Mouse (Mus musculus) MEL (cell line): ENCODE data around the gene Lrpprc. TPM values are rescaled to one million over a fixed set of nuclear protein-coding genes. Genes with fewer than 3 reads are reported as not detected.

Source experiments
- DNase-seq: peaks from one replicate; pipeline ENCODE4 v3.0.0; 2011; ENCODE audit warnings: low read depth, low spot score
- H3K27ac ChIP-seq: 2 replicates; pipeline ENCODE4 v1.5.1; 2012; ENCODE audit warnings: low read depth, mild to moderate bottlenecking, control low read depth, low read length, moderate library complexity; ENCODE audit not compliant: control insufficient read depth
- H3K27me3 ChIP-seq, 2 experiments: fragments of 150-350 bp in 1 of 2; sonication (generic) in 1 of 2; 2 replicates each; pipeline ENCODE4 v1.6.1; 2012; ENCODE audit warnings: low read length in 2 of 2, mild to moderate bottlenecking in 2 of 2, improper control_type of control experiment in 1 of 2, moderate library complexity in 1 of 2; ENCODE audit not compliant: insufficient read depth in 2 of 2, control insufficient read depth in 1 of 2
- H3K36me3 ChIP-seq, 2 experiments: 2 replicates each; pipeline ENCODE4 v1.6.1; 2012 to 2014; ENCODE audit warnings: low read length in 2 of 2, improper control_type of control experiment in 1 of 2, inconsistent platforms in 1 of 2, mild to moderate bottlenecking in 1 of 2; ENCODE audit not compliant: insufficient read depth in 2 of 2, control insufficient read depth in 1 of 2
- H3K4me1 ChIP-seq, 2 experiments: fragments of 150-350 bp in 1 of 2; sonication (generic) in 1 of 2; 2 replicates each; pipeline ENCODE4 v1.6.1; 2012; ENCODE audit warnings: low read length in 2 of 2, improper control_type of control experiment in 1 of 2, mild to moderate bottlenecking in 1 of 2; ENCODE audit not compliant: insufficient read depth in 2 of 2, control insufficient read depth in 1 of 2
- H3K4me3 ChIP-seq, 2 experiments: fragments of 150-350 bp in 1 of 2; sonication (generic) in 1 of 2; 2 replicates each; pipeline ENCODE4 v1.5.1; 2012; ENCODE audit warnings: low read depth in 2 of 2, low read length in 2 of 2, mild to moderate bottlenecking in 2 of 2, moderate library complexity in 2 of 2, control low read depth in 1 of 2, improper control_type of control experiment in 1 of 2; ENCODE audit not compliant: control insufficient read depth in 1 of 2, insufficient read depth in 1 of 2
- H3K79me2 ChIP-seq: 2 replicates; pipeline ENCODE4 v1.6.1; 2012; ENCODE audit warnings: mild to moderate bottlenecking, low read length, moderate library complexity; ENCODE audit not compliant: control insufficient read depth, poor library complexity, insufficient read depth
- H3K9ac ChIP-seq: 2 replicates; pipeline ENCODE4 v1.6.1; 2012; ENCODE audit warnings: low read depth, mild to moderate bottlenecking, control low read depth, low read length, moderate library complexity; ENCODE audit not compliant: control insufficient read depth, poor library complexity, severe bottlenecking
- H3K9me3 ChIP-seq: fragments of 150-350 bp; sonication (generic); replicated peaks from 2 replicates; pipeline ENCODE4 v1.6.1; 2012; ENCODE audit warnings: mild to moderate bottlenecking, low read length, improper control_type of control experiment, moderate library complexity; ENCODE audit not compliant: insufficient read depth
- BHLHE40 ChIP-seq: IDR thresholded peaks from 2 replicates; pipeline ENCODE4 v1.6.1; 2012; ENCODE audit warnings: low read depth, mild to moderate bottlenecking, inconsistent platforms, low read length, improper control_type of control experiment, borderline replicate concordance
- CHD1 ChIP-seq: IDR thresholded peaks from 2 replicates; pipeline ENCODE4 v1.6.1; 2012; ENCODE audit warnings: low read depth, mild to moderate bottlenecking, inconsistent platforms, low read length, improper control_type of control experiment
- CTCF ChIP-seq, 3 experiments: IDR thresholded peaks in 2 of 3; conservative IDR thresholded peaks in 1 of 3; 2 replicates each; pipeline ENCODE4 v1.5.1; 2011 to 2012; ENCODE audit warnings: low read length in 3 of 3, low read depth in 2 of 3, mild to moderate bottlenecking in 2 of 3, improper control_type of control experiment in 1 of 3, inconsistent platforms in 1 of 3, mixed read lengths in 1 of 3, moderate library complexity in 1 of 3; ENCODE audit not compliant: control insufficient read depth in 1 of 3, insufficient read depth in 1 of 3, poor library complexity in 1 of 3, severe bottlenecking in 1 of 3
- ETS1 ChIP-seq: IDR thresholded peaks from 2 replicates; pipeline ENCODE4 v1.6.1; 2012; ENCODE audit warnings: low read depth, mild to moderate bottlenecking, inconsistent platforms, low read length, improper control_type of control experiment, moderate library complexity
- GABPA ChIP-seq: IDR thresholded peaks from 2 replicates; pipeline ENCODE4 v1.6.1; 2012; ENCODE audit warnings: low read depth, mild to moderate bottlenecking, inconsistent platforms, low read length, improper control_type of control experiment, moderate library complexity
- GATA1 ChIP-seq: IDR thresholded peaks from 2 replicates; pipeline ENCODE4 v1.6.1; 2011; ENCODE audit warnings: low read depth, low read length, improper control_type of control experiment
- JUND ChIP-seq: IDR thresholded peaks from 2 replicates; pipeline ENCODE4 v1.6.1; 2011; ENCODE audit warnings: low read depth, mild to moderate bottlenecking, improper control_type of control experiment, low read length
- MAFK ChIP-seq: IDR thresholded peaks from 2 replicates; pipeline ENCODE4 v1.6.1; 2011; ENCODE audit warnings: low read depth, mild to moderate bottlenecking, low read length, improper control_type of control experiment, borderline replicate concordance
- MAX ChIP-seq: IDR thresholded peaks from 2 replicates; pipeline ENCODE4 v1.6.1; 2011; ENCODE audit warnings: low read length, improper control_type of control experiment
- MEF2A ChIP-seq: IDR thresholded peaks from 2 replicates; pipeline ENCODE4 v1.6.1; 2014; ENCODE audit warnings: low read depth, mild to moderate bottlenecking, inconsistent platforms, low read length, improper control_type of control experiment; ENCODE audit not compliant: poor library complexity, insufficient replicate concordance, severe bottlenecking; ENCODE audit errors: extremely low read depth
- MYC ChIP-seq: IDR thresholded peaks from 2 replicates; pipeline ENCODE4 v1.6.1; 2011; ENCODE audit warnings: low read depth, mild to moderate bottlenecking, low read length, improper control_type of control experiment, moderate library complexity
- NELFE ChIP-seq: IDR thresholded peaks from 2 replicates; pipeline ENCODE4 v1.6.1; 2011; ENCODE audit warnings: low read depth, low read length, improper control_type of control experiment
- POLR2A ChIP-seq, 2 experiments: IDR thresholded peaks; 2 replicates each; pipeline ENCODE4 v1.6.1; 2011 to 2012; ENCODE audit warnings: low read length in 2 of 2, mild to moderate bottlenecking in 2 of 2, control low read depth in 1 of 2, improper control_type of control experiment in 1 of 2, low read depth in 1 of 2, moderate library complexity in 1 of 2; ENCODE audit not compliant: control insufficient read depth in 1 of 2, insufficient read depth in 1 of 2, poor library complexity in 1 of 2
- POLR2AphosphoS2 ChIP-seq: IDR thresholded peaks from 2 replicates; pipeline ENCODE4 v1.6.1; 2011; ENCODE audit warnings: low read length, improper control_type of control experiment
- RAD21 ChIP-seq: IDR thresholded peaks from 2 replicates; pipeline ENCODE4 v1.6.1; 2011; ENCODE audit warnings: mild to moderate bottlenecking, low read depth, low read length, improper control_type of control experiment
- SMC3 ChIP-seq: IDR thresholded peaks from 2 replicates; pipeline ENCODE4 v1.6.1; 2011; ENCODE audit warnings: low read depth, low read length, improper control_type of control experiment
- TAL1 ChIP-seq: IDR thresholded peaks from 2 replicates; pipeline ENCODE4 v1.6.1; 2012; ENCODE audit warnings: mild to moderate bottlenecking, inconsistent platforms, low read length, moderate library complexity, mixed read lengths
- TBP ChIP-seq: IDR thresholded peaks from 2 replicates; pipeline ENCODE4 v1.8.0; 2011; ENCODE audit warnings: low read depth, low read length, improper control_type of control experiment
- UBTF ChIP-seq: IDR thresholded peaks from 2 replicates; pipeline ENCODE4 v1.6.1; 2012; ENCODE audit warnings: low read depth, mild to moderate bottlenecking, inconsistent platforms, low read length, improper control_type of control experiment, moderate library complexity, borderline replicate concordance; ENCODE audit not compliant: insufficient read depth
- USF1 ChIP-seq: IDR thresholded peaks from 2 replicates; pipeline ENCODE4 v1.6.1; 2014; ENCODE audit warnings: low read depth, mild to moderate bottlenecking, inconsistent platforms, low read length, improper control_type of control experiment, moderate library complexity
- USF2 ChIP-seq, 2 experiments: IDR thresholded peaks; 2 replicates each; pipeline ENCODE4 v1.6.1; 2011 to 2012; ENCODE audit warnings: improper control_type of control experiment in 2 of 2, low read length in 2 of 2, borderline replicate concordance in 1 of 2, inconsistent platforms in 1 of 2, low read depth in 1 of 2, mild to moderate bottlenecking in 1 of 2; ENCODE audit not compliant: insufficient read depth in 1 of 2
- ZKSCAN1 ChIP-seq: IDR thresholded peaks from 2 replicates; pipeline ENCODE4 v1.6.1; 2012; ENCODE audit warnings: low read depth, mild to moderate bottlenecking, inconsistent platforms, low read length, improper control_type of control experiment, moderate library complexity
- ZMIZ1 ChIP-seq: IDR thresholded peaks from 2 replicates; pipeline ENCODE4 v1.6.1; 2012; ENCODE audit warnings: low read depth, mild to moderate bottlenecking, inconsistent platforms, low read length, improper control_type of control experiment, moderate library complexity
- ZNF384 ChIP-seq: IDR thresholded peaks from 2 replicates; pipeline ENCODE4 v1.6.1; 2012; ENCODE audit warnings: low read depth, mild to moderate bottlenecking, inconsistent platforms, low read length, improper control_type of control experiment
- polyA plus RNA-seq, 2 experiments: library from polyadenylated mRNA; stranded (reverse) in 1 of 2; unstranded in 1 of 2; fragments of >175 nt in 1 of 2; fragments of >200 nt in 1 of 2; gene quantifications; 2 replicates each; pipeline versions ENCODE4 v1.2.1 to v1.2.4; 2012; ENCODE audit warnings: low replicate concordance in 2 of 2, low read depth in 1 of 2; ENCODE audit not compliant: insufficient read length in 2 of 2, insufficient read depth in 1 of 2, missing spikeins in 1 of 2
- total RNA-seq: library from RNA; depleted of rRNA; stranded (reverse); fragments of 300-350 nt; gene quantifications from 2 replicates; pipeline ENCODE4 v1.2.3, GENCODE M21; 2012

Lrpprc gene
- total and polyA plus RNA-seq, 3 experiments = 82.6 to 204 (median 99.1) TPM

GRCm38 (mm10) chr17:84665691-84666090, 124.9 kb downstream of the Lrpprc start:
- Histone ChIP-seq H3K27me3 (no peaks in the 10 kb centered on the region), H3K9me3 (no peaks in the 10 kb centered on the region), H3K79me2 (no peaks in the 10 kb centered on the region), H3K4me1 (no peaks in the 10 kb centered on the region), H3K36me3 (no peaks in the 10 kb centered on the region), H3K9ac (no peak overlapping the region), H3K4me3 (no peak overlapping the region), H3K27ac (no peak overlapping the region)
- DNase-seq = no peak
- TF ChIP-seq POLR2A (IDR thresholded peaks at IDR 0.05; ENCODE audit: control insufficient read depth in 1 of 2, insufficient read depth in 1 of 2, low read depth in 1 of 2, low read length in 2 of 2, poor library complexity in 1 of 2) = no peak
- TF ChIP-seq SMC3 = no peak
- no peak for TF ChIP-seq RAD21
- TF ChIP-seq TBP = no peak
- no peak for TF ChIP-seq TAL1
- no peak for TF ChIP-seq USF1
- TF ChIP-seq ZNF384 = no peak
- TF ChIP-seq ZMIZ1 = no peak
- TF ChIP-seq GABPA = no peak
- no peak for TF ChIP-seq GATA1
- no peak for TF ChIP-seq ETS1
- no peak for TF ChIP-seq POLR2AphosphoS2
- no peak for TF ChIP-seq MAFK
- TF ChIP-seq NELFE = no peak
- TF ChIP-seq CHD1 = no peak
- no peak for TF ChIP-seq MYC

- Histone ChIP-seq H3K27ac (no peak overlapping the region), H3K9ac (no peak overlapping the region), H3K79me2 (no peaks in the 10 kb centered on the region), H3K36me3 (no peaks in the 10 kb centered on the region), H3K4me3 (no peak overlapping the region), H3K4me1 (no peaks in the 10 kb centered on the region), H3K9me3 (no peaks in the 10 kb centered on the region), H3K27me3 (no peaks in the 10 kb centered on the region)
- TF ChIP-seq CHD1 (no peak), USF1 (no peak)
- DNase-seq = no peak
These were observed 125.5 kb downstream of the Lrpprc start for GRCm38 (mm10) chr17:84665053-84665452.

- no peak overlapping the region for H3K9ac ChIP-seq
- H3K79me2 ChIP-seq = no peaks in the 10 kb centered on the region
- TF ChIP-seq CTCF (IDR thresholded peaks at IDR 0.05 in 2 of 3, conservative IDR thresholded peaks at IDR 0.05 in 1 of 3; ENCODE audit: control insufficient read depth in 1 of 3, insufficient read depth in 1 of 3, low read depth in 2 of 3, low read length in 3 of 3, poor library complexity in 1 of 3, severe bottlenecking in 1 of 3) = no peak
- TF ChIP-seq POLR2AphosphoS2 = no peak
- TF ChIP-seq MAX = no peak
- no peak for TF ChIP-seq ZKSCAN1
- no peak for TF ChIP-seq NELFE
- no peak for TF ChIP-seq JUND
- no peak for TF ChIP-seq BHLHE40
- TF ChIP-seq MEF2A = no peak
- no peak for TF ChIP-seq SMC3
- no peak for TF ChIP-seq USF2 (IDR thresholded peaks at IDR 0.05; ENCODE audit: borderline replicate concordance in 1 of 2, insufficient read depth in 1 of 2, low read depth in 1 of 2, low read length in 2 of 2)
- no peak for TF ChIP-seq USF1
- no peak for TF ChIP-seq UBTF
- no peak for TF ChIP-seq ZNF384
- TF ChIP-seq CHD1 = no peak
- no peak for DNase-seq
- no peak overlapping the region for H3K27ac ChIP-seq
- no peaks in the 10 kb centered on the region for H3K9me3 ChIP-seq
- H3K27me3 ChIP-seq = peaks cover 0 to 2% of the 10 kb centered on the region in 2 experiments; a peak in 3 of 4 replicates
- H3K36me3 ChIP-seq = no peaks in the 10 kb centered on the region
- no peaks in the 10 kb centered on the region for H3K4me1 ChIP-seq
- no peak overlapping the region for H3K4me3 ChIP-seq
These were observed 131.6 kb downstream of the Lrpprc start for GRCm38 (mm10) chr17:84658951-84659350.
